Mouse (Mus musculus) G1E (cell line): ENCODE measurements around the gene Slc23a2.

Experiments used
- CTCF ChIP-seq: IDR thresholded peaks from 2 replicates; pipeline ENCODE4 v1.5.1; 2012; ENCODE audit warnings: low read depth, low read length, inconsistent platforms, mixed read lengths
- GATA1 ChIP-seq: IDR thresholded peaks from 2 replicates; pipeline ENCODE4 v1.6.1; 2012; ENCODE audit warnings: borderline replicate concordance, low read length, inconsistent platforms, mixed read lengths
- TAL1 ChIP-seq: conservative IDR thresholded peaks from 2 replicates; pipeline ENCODE4 v1.6.1; 2012; ENCODE audit warnings: low read depth, low read length, inconsistent platforms, mixed read lengths

- TF ChIP-seq GATA1 (no peak), CTCF (no peak), TAL1 (no peak)
Observed at GRCm38 (mm10) chr2:132020420-132020819, 124.5 kb downstream of the Slc23a2 start.
